Mouse (Mus musculus) lung, embryonic 14.5 days (tissue): ENCODE data around the gene Kpnb1. TPM values are rescaled to one million over a fixed set of nuclear protein-coding genes. Genes with fewer than 3 reads are reported as not detected.
"Not testable (repeated sequence)": the region's sequence is repeated elsewhere in the genome, so short reads cannot be mapped to it uniquely, and the experiment has no call there.

Source experiments
- ATAC-seq: fragments of 200-750 bp; cut with Nextera tagmentation; 2 replicates; pipeline ENCODE4 v1.8.0; 2017; ENCODE audit warnings: mild to moderate bottlenecking, moderate TSS enrichment, moderate library complexity; ENCODE audit not compliant: insufficient read depth
- DNase-seq: peaks from one replicate; pipeline ENCODE4 v3.0.0-alpha.2; 2015
- H3K27ac ChIP-seq: fragments of 300-500 bp; sonication (generic); 2 replicates; pipeline ENCODE4 v1.5.1; 2014; ENCODE audit warnings: low read depth, mild to moderate bottlenecking, moderate library complexity
- H3K27me3 ChIP-seq: fragments of 300-500 bp; sonication (generic); 2 replicates; pipeline ENCODE4 v1.6.1; 2014; ENCODE audit warnings: low read length, control low read depth; ENCODE audit not compliant: insufficient read depth
- H3K36me3 ChIP-seq: fragments of 300-500 bp; sonication (generic); 2 replicates; pipeline ENCODE4 v1.6.1; 2014; ENCODE audit warnings: control low read depth; ENCODE audit not compliant: insufficient read depth
- H3K4me1 ChIP-seq: fragments of 300-500 bp; sonication (generic); 2 replicates; pipeline ENCODE4 v1.6.1; 2014; ENCODE audit warnings: antibody characterized with exemption, control low read depth; ENCODE audit not compliant: insufficient read depth
- H3K4me2 ChIP-seq: fragments of 300-500 bp; sonication (generic); 2 replicates; pipeline ENCODE4 v1.6.1; 2014; ENCODE audit warnings: mild to moderate bottlenecking
- H3K4me3 ChIP-seq: fragments of 300-500 bp; sonication (generic); 2 replicates; pipeline ENCODE4 v1.5.1; 2014; ENCODE audit warnings: low read depth, low read length
- H3K9ac ChIP-seq: fragments of 300-500 bp; sonication (generic); 2 replicates; pipeline ENCODE4 v1.6.1; 2014
- H3K9me3 ChIP-seq: fragments of 300-500 bp; sonication (generic); 2 replicates; pipeline ENCODE4 v1.6.1; 2016; ENCODE audit warnings: low read depth, low read length, control low read depth
- CTCF ChIP-seq: IDR thresholded peaks from 2 replicates; pipeline ENCODE4 v1.5.1; 2016; ENCODE audit warnings: antibody characterized with exemption, low read depth
- WGBS: fragments of 180-500 bp; shearing (Covaris S2); extraction: QIAGEN DNeasy Blood & Tissue Kit; methylation state at CpG from one replicate; pipeline ENCODE4 v1.1.7; 2014; 5-methylcytosine and 5-hydroxymethylcytosine counted together
- polyA plus RNA-seq: library from polyadenylated mRNA; unstranded; fragments of >200 nt; fragmentation: Nextera tagmentation; extraction: Ambion mirVana; gene quantifications from 2 replicates; pipeline ENCODE4 v1.2.1, GENCODE M21; 2014

Gene Kpnb1
- polyA plus RNA-seq, 1 experiment from 2014 or later = 83.4 TPM

DNA sequence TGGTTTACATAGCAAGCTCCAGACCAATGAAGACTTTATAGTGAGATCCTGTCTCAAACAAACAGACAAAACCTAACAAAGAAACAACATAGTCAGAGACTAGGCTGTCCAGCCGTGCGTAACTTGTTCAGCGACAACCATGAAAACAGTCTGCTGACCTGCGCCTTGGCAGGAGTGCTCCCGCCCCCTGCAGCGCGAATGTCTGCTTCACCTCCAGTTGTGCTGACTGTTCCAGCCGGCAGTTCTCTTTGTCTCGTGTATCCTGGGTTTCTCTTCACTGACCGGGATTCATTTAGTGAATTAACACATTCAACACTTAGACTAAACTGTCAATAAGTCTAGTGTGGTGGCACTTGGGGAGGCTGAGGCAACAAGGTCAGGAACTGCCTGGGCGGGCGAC is 8.9 kb upstream of the Kpnb1 start:
- Histone ChIP-seq H3K4me2 (no peak overlapping the region), H3K9me3 (no peaks in the 10 kb centered on the region), H3K4me3 (no peak overlapping the region), H3K36me3 (0 out of 2 replicates have a peak, but pooled peaks cover 3% of the 10 kb centered on the region), H3K9ac (no peak overlapping the region), H3K27me3 (no peaks in the 10 kb centered on the region), H3K4me1 (no peaks in the 10 kb centered on the region), H3K27ac (no peak overlapping the region)
- ATAC-seq (no peak), DNase-seq (no peak)
- WGBS = 70% methylated on average over 12 of the region's 12 CpGs
- TF ChIP-seq CTCF = no peak

DNA sequence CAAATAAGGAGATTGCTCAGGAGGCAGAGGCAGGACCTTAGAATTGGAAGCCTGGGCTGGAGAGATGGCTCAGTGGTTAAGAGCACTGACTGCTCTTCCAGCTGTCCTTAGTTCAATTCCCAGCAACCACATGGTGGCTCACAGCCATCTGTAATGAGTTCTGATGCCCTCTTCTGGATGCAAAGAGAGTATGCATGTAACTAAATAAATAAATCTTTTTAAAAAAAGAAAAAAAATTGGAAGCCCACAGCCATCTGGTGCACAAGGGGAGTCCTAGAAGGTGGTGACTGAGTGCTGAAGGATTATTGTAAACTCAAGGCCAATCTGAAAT is 4.9 kb upstream of the Kpnb1 start:
- Histone ChIP-seq H3K9ac (no peak overlapping the region), H3K27ac (no peak overlapping the region), H3K4me1 (0 out of 2 replicates have a peak, but pooled peaks cover 5% of the 10 kb centered on the region), H3K27me3 (no peaks in the 10 kb centered on the region), H3K4me3 (no peak overlapping the region), H3K4me2 (no peak overlapping the region), H3K9me3 (no peaks in the 10 kb centered on the region), H3K36me3 (peaks cover 9% of the 10 kb centered on the region; the same call in 1 of the 2 replicates)
- ATAC-seq = no peak
- peak; percentile 22; the same call in 1 of the 2 replicates for TF ChIP-seq CTCF
- DNase-seq = no peak

DNA sequence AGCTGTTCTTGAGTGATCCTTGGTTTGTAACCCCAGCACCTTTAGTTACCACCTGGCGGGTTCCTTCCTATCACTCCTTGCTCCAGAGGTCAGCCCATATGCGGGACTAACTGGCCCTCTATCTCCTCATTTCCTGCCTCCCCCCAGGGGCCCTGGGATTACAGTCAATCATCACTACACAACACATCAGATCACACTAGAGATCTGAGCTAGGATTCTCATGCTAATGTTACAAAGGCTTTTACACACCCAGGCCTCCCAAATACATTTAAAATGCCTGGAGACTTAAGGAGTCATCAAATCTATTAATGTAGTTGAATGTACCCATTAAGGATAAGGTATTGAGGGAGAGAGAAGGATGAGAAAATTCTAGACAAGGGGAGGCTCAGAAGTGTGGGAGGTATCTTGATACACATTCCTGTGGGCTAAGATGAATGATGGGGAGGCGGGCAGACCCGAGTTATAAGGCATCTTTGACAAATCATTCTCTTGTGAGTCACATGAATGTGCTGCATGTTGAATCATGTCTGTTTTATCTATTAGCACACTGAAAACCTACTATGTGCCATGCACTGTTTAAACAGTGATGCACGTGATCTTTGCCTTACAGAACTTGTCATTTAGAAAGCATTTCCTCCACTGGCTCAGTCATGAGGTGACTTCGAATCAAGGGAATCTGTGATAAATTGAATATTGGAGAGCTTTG is 4.4 kb upstream of the Kpnb1 start:
- no peak for DNase-seq
- TF ChIP-seq CTCF = no peak
- no peak overlapping the region for H3K27ac ChIP-seq
- no peaks in the 10 kb centered on the region for H3K27me3 ChIP-seq
- H3K4me3 ChIP-seq = no peak overlapping the region
- H3K9me3 ChIP-seq = no peaks in the 10 kb centered on the region
- H3K4me2 ChIP-seq = no peak overlapping the region
- ATAC-seq = no peak
- 0 out of 2 replicates have a peak, but pooled peaks cover 5% of the 10 kb centered on the region for H3K4me1 ChIP-seq
- 60% methylated on average over 6 of the region's 6 CpGs for WGBS
- H3K36me3 ChIP-seq = peaks cover 9% of the 10 kb centered on the region; the same call in 1 of the 2 replicates
- no peak overlapping the region for H3K9ac ChIP-seq

DNA sequence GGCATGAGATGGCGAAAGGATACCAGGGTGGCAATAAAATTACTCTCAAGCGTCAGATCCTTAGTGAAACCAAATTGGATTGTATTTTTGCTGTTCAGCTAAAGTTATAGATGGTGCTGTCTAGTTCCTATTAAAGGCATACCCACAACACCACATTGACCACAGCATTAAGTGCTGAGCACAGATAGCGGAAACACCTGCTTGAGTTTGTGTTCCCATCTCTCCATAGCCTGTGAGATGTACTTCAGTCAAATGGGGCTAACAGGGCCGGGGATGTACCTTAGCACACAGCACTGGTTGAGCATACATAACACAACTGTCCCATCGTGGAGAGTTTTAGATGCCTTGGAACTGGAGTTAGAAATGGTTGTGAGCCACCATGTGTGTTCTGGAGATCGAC is 3.3 kb upstream of the Kpnb1 start:
- TF ChIP-seq CTCF = no peak

DNA sequence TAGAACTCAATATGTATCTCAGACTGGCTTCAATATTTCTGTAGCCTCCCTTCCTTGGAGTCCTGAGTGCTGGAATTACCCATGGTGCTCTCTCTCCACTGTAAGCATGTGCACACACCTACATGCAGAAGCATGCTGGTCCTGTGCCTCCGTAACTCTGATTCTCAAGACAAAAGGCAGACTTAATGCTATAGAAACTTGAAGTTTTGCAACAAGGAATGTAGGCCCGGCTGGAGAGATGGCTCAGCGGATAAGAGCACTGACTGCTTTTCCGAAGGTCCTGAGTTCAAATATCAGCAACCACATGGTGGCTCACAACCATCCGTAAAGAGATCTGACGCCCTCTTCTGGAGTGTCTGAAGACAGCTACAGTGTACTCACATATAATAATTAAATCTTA is 2.0 kb upstream of the Kpnb1 start:
- not testable (repeated sequence) for H3K27me3 ChIP-seq, ATAC-seq, H3K27ac ChIP-seq, H3K9me3 ChIP-seq, H3K4me1 ChIP-seq, DNase-seq, H3K9ac ChIP-seq
- Histone ChIP-seq H3K36me3 (peaks cover 26% of the 10 kb centered on the region), H3K4me2 (peak overlapping the region; percentile 83), H3K4me3 (peak overlapping the region; percentile 89)
- WGBS = 85% methylated on average over 6 of the region's 6 CpGs

More for the DNA sequence above, 3.3 kb upstream of the Kpnb1 start:
- Histone ChIP-seq H3K27me3 (no peaks in the 10 kb centered on the region), H3K9ac (no peak overlapping the region), H3K9me3 (no peaks in the 10 kb centered on the region), H3K4me1 (peaks cover 8% of the 10 kb centered on the region; the same call in 1 of the 2 replicates), H3K36me3 (peaks cover 13% of the 10 kb centered on the region), H3K4me2 (no peak overlapping the region), H3K27ac (no peak overlapping the region), H3K4me3 (no peak overlapping the region)
- WGBS = 87% methylated on average over 6 of the region's 6 CpGs
- ATAC-seq (no peak), DNase-seq (no peak)

DNA sequence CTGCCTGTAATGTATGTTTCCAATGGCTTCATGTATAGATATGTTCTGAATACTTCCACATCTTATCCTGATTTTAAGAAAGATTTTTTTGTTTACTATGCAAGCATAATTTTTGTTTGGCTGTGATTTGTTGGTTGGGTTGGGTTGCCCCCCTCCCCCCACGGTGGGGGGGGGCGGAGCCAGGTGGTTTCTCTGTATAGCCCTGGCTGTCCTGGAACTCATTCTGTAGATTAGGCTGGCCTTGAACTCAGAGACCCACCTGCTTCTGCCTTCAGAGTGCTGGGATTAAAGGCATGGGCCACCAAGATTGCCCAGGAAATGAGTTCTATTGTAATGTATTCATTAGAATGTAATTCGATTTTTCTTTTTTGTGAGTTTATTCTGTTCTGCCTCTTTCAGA is 1.6 kb upstream of the Kpnb1 start:
- WGBS = 40% methylated on average over 3 of the region's 3 CpGs
- Histone ChIP-seq H3K9me3 (no peaks in the 10 kb centered on the region), H3K4me2 (peak overlapping the region; percentile 83), H3K36me3 (peaks cover 30% of the 10 kb centered on the region), H3K4me1 (peaks cover 12% of the 10 kb centered on the region; the same call in 1 of the 2 replicates), H3K4me3 (peak overlapping the region; percentile 89), H3K9ac (peak overlapping the region; percentile 75; the same call in 1 of the 2 replicates), H3K27ac (peak overlapping the region; percentile 93; the same call in 1 of the 2 replicates), H3K27me3 (no peaks in the 10 kb centered on the region)
- DNase-seq (no peak), ATAC-seq (no peak)
- TF ChIP-seq CTCF = no peak

DNA sequence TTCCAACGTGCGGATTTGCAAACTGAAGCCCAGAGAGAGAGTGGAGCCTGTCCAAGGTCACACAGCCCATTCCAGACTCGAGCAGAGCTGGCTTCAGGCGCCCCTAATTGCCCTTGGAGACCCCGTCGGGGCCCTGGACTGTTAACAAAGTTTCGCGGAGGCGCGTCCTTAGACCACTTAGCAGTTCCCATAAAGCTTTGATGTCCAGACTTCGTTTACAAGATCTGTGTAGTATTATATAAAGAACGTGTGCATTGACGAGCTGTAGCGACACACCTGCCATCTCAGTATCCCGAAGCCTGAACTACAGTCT is 918 bp upstream of the Kpnb1 start:
- peak overlapping the region; percentile 93 for H3K27ac ChIP-seq
- peaks cover 12% of the 10 kb centered on the region; the same call in 1 of the 2 replicates for H3K4me1 ChIP-seq
- H3K4me3 ChIP-seq = peak overlapping the region; percentile 89
- DNase-seq (no peak), ATAC-seq (no peak)
- under 1% methylated on average over 15 of the region's 15 CpGs for WGBS
- peaks cover 37% of the 10 kb centered on the region for H3K36me3 ChIP-seq
- TF ChIP-seq CTCF = no peak
- no peaks in the 10 kb centered on the region for H3K9me3 ChIP-seq
- no peaks in the 10 kb centered on the region for H3K27me3 ChIP-seq
- peak overlapping the region; percentile 75 for H3K9ac ChIP-seq
- peak overlapping the region; percentile 83 for H3K4me2 ChIP-seq
